Mouse (Mus musculus) thymus, adult 2 months (tissue): Measurements from ENCODE around the gene Isoc2a.

Experiments used
- CTCF ChIP-seq: fragments of 200-500 bp; IDR thresholded peaks from 2 replicates; pipeline ENCODE4 v1.5.1; 2012; ENCODE audit warnings: mild to moderate bottlenecking, control low read depth, low read length, moderate library complexity, borderline replicate concordance; ENCODE audit not compliant: control insufficient read depth, poor library complexity, insufficient read depth; ENCODE audit errors: extremely low read depth
- POLR2A ChIP-seq: fragments of 200-500 bp; IDR thresholded peaks from 2 replicates; pipeline ENCODE4 v1.6.1; 2012; ENCODE audit warnings: mild to moderate bottlenecking, low read length, control low read depth, moderate library complexity; ENCODE audit not compliant: control insufficient read depth, poor library complexity, insufficient read depth; ENCODE audit errors: extremely low read depth

DNA sequence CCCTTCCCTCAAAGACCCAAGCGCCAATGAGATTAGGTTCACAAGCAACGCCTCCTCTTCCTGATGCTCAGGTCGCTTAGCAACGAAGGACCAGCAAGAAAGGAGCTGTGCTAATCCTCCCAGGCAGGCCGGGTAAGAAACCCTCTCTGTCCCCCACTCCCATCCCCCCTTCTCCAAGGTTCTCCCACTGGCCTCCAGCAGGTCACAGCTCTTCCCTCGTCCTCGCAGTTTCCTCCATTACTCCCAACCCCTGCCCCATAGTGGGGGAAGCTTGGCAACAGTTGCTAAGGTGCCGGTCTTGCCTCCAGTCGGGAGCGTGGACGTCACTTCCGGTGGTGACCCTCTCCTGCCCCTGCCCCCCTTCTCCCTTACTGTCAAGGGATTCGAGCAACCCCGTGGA lies 45.6 kb downstream of the Isoc2a start:
- TF ChIP-seq CTCF (no peak), POLR2A (no peak)
